Mouse (Mus musculus) ES-E14 (cell line): ENCODE measurements around the gene Ehf. TPM values are rescaled to one million over a fixed set of nuclear protein-coding genes. Genes with fewer than 3 reads are reported as not detected.

Source experiments
- DNase-seq: peaks from one replicate; pipeline ENCODE4 v3.0.0-alpha.2; 2013; ENCODE audit warnings: low read depth, low spot score
- H3K27ac ChIP-seq: 2 replicates; pipeline ENCODE4 v1.5.1; 2012; ENCODE audit warnings: low read depth, mild to moderate bottlenecking, low read length, moderate library complexity, mixed read lengths; ENCODE audit not compliant: poor library complexity, insufficient read depth, severe bottlenecking
- H3K36me3 ChIP-seq: 2 replicates; pipeline ENCODE4 v1.6.1; 2012; ENCODE audit warnings: mild to moderate bottlenecking, low read length, moderate library complexity, mixed read lengths; ENCODE audit not compliant: control insufficient read depth, poor library complexity, insufficient read depth, severe bottlenecking
- H3K4me1 ChIP-seq, 2 experiments: fragments of 150-350 bp in 1 of 2; sonication (generic) in 1 of 2; 2 replicates each; pipeline ENCODE4 v1.6.1; 2012; ENCODE audit warnings: low read length in 2 of 2, mild to moderate bottlenecking in 1 of 2, mixed read lengths in 1 of 2; ENCODE audit not compliant: control insufficient read depth in 2 of 2, insufficient read depth in 2 of 2, poor library complexity in 1 of 2
- H3K4me3 ChIP-seq, 2 experiments: fragments of 150-350 bp in 1 of 2; sonication (generic) in 1 of 2; 2 replicates each; pipeline ENCODE4 v1.5.1; 2012; ENCODE audit warnings: low read length in 2 of 2, low read depth in 1 of 2, mild to moderate bottlenecking in 1 of 2, mixed read lengths in 1 of 2; ENCODE audit not compliant: insufficient read depth in 1 of 2, poor library complexity in 1 of 2, severe bottlenecking in 1 of 2
- H3K9ac ChIP-seq: 2 replicates; pipeline ENCODE4 v1.6.1; 2012; ENCODE audit warnings: low read depth, mild to moderate bottlenecking, low read length, mixed read lengths; ENCODE audit not compliant: poor library complexity, insufficient read depth, severe bottlenecking
- H3K9me3 ChIP-seq: fragments of 150-350 bp; sonication (generic); 2 replicates; pipeline ENCODE4 v1.6.1; 2012; ENCODE audit warnings: low read depth, mild to moderate bottlenecking, low read length; ENCODE audit not compliant: control insufficient read depth, insufficient read depth
- CHD2 ChIP-seq: IDR thresholded peaks from 2 replicates; pipeline ENCODE4 v1.6.1; 2014; ENCODE audit warnings: mild to moderate bottlenecking, low read depth, low read length, inconsistent platforms
- HCFC1 ChIP-seq: IDR thresholded peaks from 2 replicates; pipeline ENCODE4 v1.6.1; 2012; ENCODE audit warnings: low read length, inconsistent platforms, borderline replicate concordance; ENCODE audit not compliant: insufficient read depth
- MAFK ChIP-seq: IDR thresholded peaks from 2 replicates; pipeline ENCODE4 v1.6.1; 2014; ENCODE audit warnings: mild to moderate bottlenecking, low read depth, low read length, inconsistent platforms; ENCODE audit not compliant: insufficient read depth
- ZC3H11A ChIP-seq: IDR thresholded peaks from 2 replicates; pipeline ENCODE4 v1.6.1; 2012; ENCODE audit warnings: low read depth, mild to moderate bottlenecking, inconsistent platforms, low read length, borderline replicate concordance
- ZNF384 ChIP-seq: IDR thresholded peaks from 2 replicates; pipeline ENCODE4 v1.6.1; 2012; ENCODE audit warnings: low read depth, low read length, inconsistent platforms
- in situ Hi-C, 2 experiments: fragments of 600-800 bp; cut with MboI; formaldehyde crosslinking; loops; one replicate each; pipeline ENCODE4 v1.15.1; 2025; ENCODE audit warnings: low sequenced_read_pairs in 2 of 2, inconsistent platforms in 1 of 2; ENCODE audit not compliant: unreplicated experiment in 2 of 2
- total RNA-seq: library from RNA; depleted of rRNA; stranded (reverse); fragments of 300-350 nt; gene quantifications from 2 replicates; pipeline ENCODE4 v1.2.3, GENCODE M21; 2012

The Ehf gene
- total RNA-seq, 1 experiment: 0.27 TPM

DNA sequence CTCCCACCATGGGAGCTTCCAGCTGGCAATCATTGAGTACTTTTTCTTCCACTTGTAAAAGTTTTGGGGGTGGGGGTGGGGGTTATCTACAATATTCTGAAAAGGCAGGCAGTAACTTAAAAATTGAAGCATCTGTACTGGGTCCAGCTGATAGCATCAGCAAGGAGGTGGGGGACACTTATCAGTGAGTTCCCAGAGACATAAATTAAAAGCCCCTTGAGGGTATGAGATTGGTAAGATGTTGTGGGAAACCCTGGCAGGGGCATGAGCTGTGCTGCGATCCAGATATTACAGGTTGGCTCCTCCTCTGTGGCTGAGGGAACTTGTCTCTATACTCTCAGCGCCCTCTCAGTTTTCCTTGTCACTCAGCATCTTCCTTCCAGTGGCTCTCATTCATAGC, 21.2 kb upstream of the Ehf start:
- TF ChIP-seq HCFC1 (no peak), MAFK (no peak), ZNF384 (no peak), ZC3H11A (no peak), CHD2 (no peak)
- in situ Hi-C loops: no loop called here
- Histone ChIP-seq H3K27ac (no peak overlapping the region), H3K9ac (no peak overlapping the region), H3K4me3 (no peak overlapping the region), H3K4me1 (no peaks in the 10 kb centered on the region), H3K36me3 (no peaks in the 10 kb centered on the region), H3K9me3 (no peaks in the 10 kb centered on the region)
- no peak for DNase-seq

DNA sequence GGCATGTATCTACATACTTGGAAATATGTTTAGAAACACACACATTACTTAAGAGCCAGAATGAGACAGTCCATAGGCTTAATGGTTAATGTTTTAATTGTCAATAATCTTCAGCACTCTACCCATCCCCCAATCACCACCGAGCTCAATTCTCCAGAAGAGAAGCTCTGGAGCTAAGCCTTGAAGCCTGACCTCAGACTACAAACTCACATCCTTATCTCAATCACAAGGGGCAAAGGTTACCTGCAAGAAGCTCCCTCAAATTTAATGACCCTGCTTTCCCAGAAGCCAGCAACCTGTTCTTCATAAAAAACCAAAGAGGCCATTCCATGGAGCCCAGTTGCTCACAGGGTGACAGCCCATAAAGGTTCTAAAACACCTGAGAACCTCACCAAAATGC, 19.1 kb upstream of the Ehf start:
- in situ Hi-C loops: no loop called here
- no peak overlapping the region for H3K4me3 ChIP-seq
- no peak overlapping the region for H3K27ac ChIP-seq
- no peak overlapping the region for H3K9ac ChIP-seq
- H3K36me3 ChIP-seq: no peaks in the 10 kb centered on the region
- no peaks in the 10 kb centered on the region for H3K4me1 ChIP-seq
- H3K9me3 ChIP-seq: no peaks in the 10 kb centered on the region
- DNase-seq: no peak
- TF ChIP-seq ZC3H11A (no peak), MAFK (no peak)

DNA sequence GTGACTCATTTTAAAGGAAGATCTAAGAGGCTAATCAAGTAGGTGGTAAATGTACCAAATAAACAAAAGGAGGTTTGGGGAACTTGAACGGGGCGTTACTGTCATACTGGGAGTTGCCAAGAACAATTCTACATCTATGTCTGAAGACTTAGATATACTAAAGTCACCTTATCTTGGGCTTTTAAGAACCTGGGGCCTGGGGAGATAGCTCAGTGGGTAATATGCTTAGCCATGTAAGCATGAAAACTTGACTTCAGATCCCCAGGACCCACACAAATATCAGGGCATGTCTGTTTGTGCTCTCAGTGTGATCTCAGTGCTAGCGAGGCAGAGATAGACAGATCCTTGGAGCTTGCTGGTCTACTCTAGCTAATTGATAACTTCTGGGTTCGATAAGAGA, 18.6 kb upstream of the Ehf start:
- in situ Hi-C loops: no loop called here
- no peak for TF ChIP-seq ZC3H11A
- no peak for TF ChIP-seq ZNF384
- no peak for TF ChIP-seq HCFC1
- TF ChIP-seq CHD2: no peak
- no peak for TF ChIP-seq MAFK

DNA sequence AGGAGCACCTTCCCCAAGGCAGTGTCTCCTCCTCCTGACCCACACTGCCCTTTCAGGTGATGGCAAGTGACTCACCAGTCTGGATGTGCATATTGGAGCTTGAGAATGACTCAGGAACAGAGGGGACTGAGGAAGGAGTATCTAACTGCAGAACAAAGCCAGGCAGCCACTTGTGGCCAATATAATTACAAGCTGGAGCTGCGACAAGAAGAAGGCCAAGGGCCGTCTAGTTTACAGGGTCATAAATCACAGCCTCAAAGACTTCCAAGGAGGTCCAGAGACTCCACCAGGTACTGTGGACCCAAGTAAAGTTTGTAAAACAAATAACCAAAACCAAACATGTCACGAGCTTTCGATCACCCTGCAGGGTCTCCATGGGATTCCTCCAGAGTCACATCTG, 10.9 kb upstream of the Ehf start:
- H3K4me3 ChIP-seq: no peak overlapping the region
- no peak for DNase-seq
- no peaks in the 10 kb centered on the region for H3K9me3 ChIP-seq
- H3K4me1 ChIP-seq: 0 out of 4 replicates have a peak, but pooled peaks cover 0 to 2% of the 10 kb centered on the region in 2 experiments
- H3K9ac ChIP-seq: no peak overlapping the region
- no peaks in the 10 kb centered on the region for H3K36me3 ChIP-seq
- TF ChIP-seq HCFC1 (no peak), ZC3H11A (no peak), MAFK (no peak), ZNF384 (no peak), CHD2 (no peak)
- in situ Hi-C loops: no loop called here
- H3K27ac ChIP-seq: no peak overlapping the region

More for the DNA sequence above, 18.6 kb upstream of the Ehf start:
- H3K9me3 ChIP-seq: no peaks in the 10 kb centered on the region
- DNase-seq: no peak
- H3K9ac ChIP-seq: no peak overlapping the region
- H3K27ac ChIP-seq: no peak overlapping the region
- H3K4me3 ChIP-seq: no peak overlapping the region
- H3K4me1 ChIP-seq: no peaks in the 10 kb centered on the region
- no peaks in the 10 kb centered on the region for H3K36me3 ChIP-seq

DNA sequence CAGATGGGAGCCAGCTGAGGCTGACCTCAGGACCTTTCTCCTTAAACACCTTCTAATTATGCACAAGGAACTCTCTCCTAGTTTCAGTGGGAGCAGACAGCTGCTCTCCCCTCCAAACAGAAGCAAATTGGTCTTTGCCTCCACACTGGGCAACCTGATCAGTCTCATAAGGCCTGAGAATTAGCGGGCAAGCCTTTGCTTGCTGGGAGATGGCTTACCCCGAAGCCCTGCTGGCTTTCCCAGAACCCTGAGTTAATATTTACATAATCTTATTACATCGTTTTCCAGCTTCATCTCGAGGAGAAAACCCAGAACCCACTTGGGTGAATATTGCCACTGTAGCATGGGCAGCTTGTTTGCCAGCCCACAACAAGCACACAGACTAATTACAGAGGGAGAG, 9.6 kb upstream of the Ehf start:
- H3K9ac ChIP-seq: no peak overlapping the region
- TF ChIP-seq CHD2 (no peak), ZNF384 (no peak), HCFC1 (no peak), ZC3H11A (no peak), MAFK (no peak)
- H3K36me3 ChIP-seq: no peaks in the 10 kb centered on the region
- H3K9me3 ChIP-seq: no peaks in the 10 kb centered on the region
- H3K4me3 ChIP-seq: no peak overlapping the region
- no peak overlapping the region for H3K27ac ChIP-seq
- in situ Hi-C loops: no loop called here
- 0 out of 4 replicates have a peak, but pooled peaks cover 0 to 2% of the 10 kb centered on the region in 2 experiments for H3K4me1 ChIP-seq
- no peak for DNase-seq
